Mouse (Mus musculus) gastrocnemius, postnatal 14 days (tissue): ENCODE data around the gene Glrx. TPM values are rescaled to one million over a fixed set of nuclear protein-coding genes. Genes with fewer than 3 reads are reported as not detected.
"Not testable (repeated sequence)": the region's sequence is repeated elsewhere in the genome, so short reads cannot be mapped to it uniquely, and the experiment has no call there.

ENCODE experiments used
- DNase-seq: peaks from one replicate; pipeline ENCODE4 v3.0.0; 2021; ENCODE audit warnings: mixed read lengths
- intact Hi-C: fragments of 180-260 bp; cut with DNase I; formaldehyde crosslinking; loops from one replicate; pipeline ENCODE4 v1.15.1; 2025; ENCODE audit warnings: low total_unique reads
- total RNA-seq, 2 experiments: library from RNA; stranded (reverse); gene quantifications; 2 replicates each; pipeline ENCODE4 v1.2.3; 2021

Gene Glrx
- total RNA-seq, 2 experiments from 2014 or later: 30.8 to 31.9 TPM

DNA sequence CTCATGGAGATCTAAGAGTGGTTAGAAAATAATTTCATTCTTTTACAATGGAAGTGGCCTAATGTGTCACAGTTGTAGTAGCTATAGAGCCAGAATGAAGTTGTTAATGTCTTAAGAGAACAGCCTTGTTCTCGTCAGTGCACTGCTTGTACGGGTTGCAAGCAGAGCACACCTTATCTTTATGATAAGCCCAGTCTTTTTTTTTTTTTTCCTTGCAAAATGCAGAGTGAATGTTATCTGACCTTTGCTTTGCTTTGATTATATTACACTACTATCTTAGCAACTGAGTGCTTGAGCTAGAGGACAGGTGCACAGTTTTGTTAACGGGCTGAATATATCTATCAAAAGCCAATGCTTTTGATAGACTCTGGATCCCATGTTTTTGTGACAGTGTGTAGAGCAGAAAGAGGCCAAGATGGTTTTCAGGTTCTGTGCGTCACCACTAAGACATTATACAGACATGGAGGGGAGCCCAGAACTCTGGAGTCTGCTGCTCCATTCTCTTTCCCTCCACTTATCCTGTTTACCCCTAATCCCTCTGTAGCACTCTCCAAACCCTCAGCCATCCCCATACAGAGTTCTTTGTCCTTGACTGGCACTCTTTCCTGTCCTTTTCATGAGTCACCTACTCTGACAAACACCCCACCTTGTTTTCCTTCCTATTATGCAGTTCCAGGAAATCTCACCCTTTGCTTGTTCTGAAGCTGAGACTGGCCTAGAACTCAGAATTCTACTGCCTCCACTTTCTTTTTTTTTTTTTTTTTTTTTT is 35.1 kb downstream of the Glrx start:
- DNase-seq: no peak
- intact Hi-C loops: loop anchor here (10.0 kb wide), 1 partner anchor 70 kb away; no protein-coding TSS in a partner anchor

GRCm38 (mm10) chr13:75876188-75876587 is 36.5 kb downstream of the Glrx start:
- not testable (repeated sequence) for DNase-seq
- intact Hi-C loops: loop anchor here (10.0 kb wide), 1 partner anchor 71 kb away; no protein-coding TSS in a partner anchor

GRCm38 (mm10) chr13:75876592-75876991 is 36.9 kb downstream of the Glrx start:
- intact Hi-C loops: loop anchor here (10.0 kb wide), 1 partner anchor 72 kb away; no protein-coding TSS in a partner anchor

GRCm38 (mm10) chr13:75877907-75878306 is 38.2 kb downstream of the Glrx start:
- no peak for DNase-seq
- intact Hi-C loops: loop anchor here (10.0 kb wide), 1 partner anchor 73 kb away; no protein-coding TSS in a partner anchor

More at GRCm38 (mm10) chr13:75876592-75876991, 36.9 kb downstream of the Glrx start:
- DNase-seq: no peak

- intact Hi-C loops: loop anchor here (1.0 to 10.0 kb wide), 2 partner anchors 75 to 651 kb away; no protein-coding TSS in a partner anchor
- no peak for DNase-seq
Measured at GRCm38 (mm10) chr13:75879756-75880155, 40.1 kb downstream of the Glrx start.

GRCm38 (mm10) chr13:75880501-75880900 is 40.8 kb downstream of the Glrx start:
- intact Hi-C loops: loop anchor here (1.0 kb wide), 1 partner anchor 652 kb away; no protein-coding TSS in a partner anchor
- no peak for DNase-seq

DNA sequence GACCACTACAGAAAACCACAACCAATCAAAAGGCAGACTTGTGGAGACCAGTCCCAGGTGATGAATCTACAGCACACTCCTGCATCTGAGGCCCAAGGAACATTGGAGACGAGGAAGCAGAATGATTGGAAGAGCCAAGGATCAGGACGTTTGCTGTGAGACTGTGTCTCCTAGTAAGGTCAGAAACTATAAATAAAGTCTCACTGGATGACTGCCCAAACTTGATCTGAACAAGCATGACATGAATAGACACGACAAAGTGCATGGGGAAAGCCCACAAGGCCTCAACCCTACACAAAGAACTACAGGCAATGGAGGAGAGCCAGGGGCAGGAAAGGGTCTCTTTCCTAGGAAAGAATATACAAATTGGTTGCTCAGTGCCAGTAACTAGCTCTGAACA is 44.1 kb downstream of the Glrx start:
- intact Hi-C loops: no loop called here
- no peak for DNase-seq

GRCm38 (mm10) chr13:75891868-75892267 is 52.2 kb downstream of the Glrx start:
- no peak for DNase-seq
- intact Hi-C loops: no loop called here

DNA sequence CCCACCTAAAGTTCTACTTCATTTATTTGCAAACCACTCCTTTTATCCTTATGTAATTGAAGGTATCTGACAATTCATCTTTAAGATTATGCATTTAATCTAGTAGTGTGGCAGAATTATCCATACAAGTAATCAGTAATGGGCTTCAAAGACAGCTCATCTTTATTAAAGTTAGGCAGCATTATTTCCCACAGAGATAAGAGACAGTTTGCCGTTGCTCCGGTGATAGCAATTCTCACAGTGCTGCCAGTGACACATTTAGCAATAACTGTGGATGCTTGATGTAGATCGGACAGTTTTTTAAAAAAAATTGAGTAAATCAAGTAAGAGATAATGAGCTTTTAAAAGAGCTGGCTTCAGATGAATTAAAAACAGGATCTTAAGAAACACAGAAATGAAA is 52.6 kb downstream of the Glrx start:
- no peak for DNase-seq
- intact Hi-C loops: no loop called here

DNA sequence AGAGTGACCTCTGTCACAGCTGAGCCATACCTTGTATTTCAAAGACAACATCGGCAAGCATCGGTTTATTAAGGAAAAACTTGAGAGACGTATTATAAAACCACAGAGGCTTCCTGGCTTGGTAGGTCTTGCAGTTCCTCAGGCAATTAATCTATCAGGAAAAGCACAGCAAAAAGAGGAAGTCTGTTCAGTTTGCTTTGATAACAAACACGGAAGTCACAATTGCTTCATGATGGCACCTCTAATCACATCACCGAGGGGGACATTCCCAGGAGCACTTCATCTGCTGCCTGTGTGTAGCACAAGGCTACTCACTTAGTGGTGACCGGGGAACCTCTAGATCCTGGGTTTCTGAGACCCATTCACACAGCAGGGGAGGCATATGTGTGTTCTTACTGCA is 53.2 kb downstream of the Glrx start:
- no peak for DNase-seq
- intact Hi-C loops: no loop called here

Other genes starting within 250 kb of the Glrx start
- gene Ell2, start 133.1 kb upstream of the Glrx start, total RNA-seq: 10 to 100 TPM; 17.9 to 30.2 TPM
- 10 to 100 TPM; 12.0 to 16.4 TPM for gene Rhobtb3, start 104.1 kb downstream of the Glrx start, total RNA-seq
- not detected for gene Spata9, start 127.3 kb downstream of the Glrx start, total RNA-seq
- 10 to 100 TPM; 11.8 to 12.2 TPM for gene Rfesd, start 178.9 kb downstream of the Glrx start, total RNA-seq
- gene Gpr150, start 217.1 kb downstream of the Glrx start, total RNA-seq: not detected